Mouse (Mus musculus): Measurements from ENCODE around the gene Trappc6a.

- no peak for TF ChIP-seq CTCF (IDR thresholded peaks at IDR 0.05; ENCODE audit: control insufficient read depth, insufficient read depth, insufficient replicate concordance, low read depth, low read length)
- no peak for TF ChIP-seq POLR2A (IDR thresholded peaks at IDR 0.05; ENCODE audit: control insufficient read depth, low read depth, low read length)
Measured at GRCm38 (mm10) chr7:19549394-19549793, 41.2 kb downstream of the Trappc6a start.
